Mouse (Mus musculus): ENCODE data around the gene Susd6. TPM values are rescaled to one million over a fixed set of nuclear protein-coding genes. Genes with fewer than 3 reads are reported as not detected.
A peak's percentile ranks its signal among the peaks of the same experiment; 100 is the strongest.

Susd6 gene
- polyA plus RNA-seq, 1 experiment from 2014 or later = 13.8 TPM

DNA sequence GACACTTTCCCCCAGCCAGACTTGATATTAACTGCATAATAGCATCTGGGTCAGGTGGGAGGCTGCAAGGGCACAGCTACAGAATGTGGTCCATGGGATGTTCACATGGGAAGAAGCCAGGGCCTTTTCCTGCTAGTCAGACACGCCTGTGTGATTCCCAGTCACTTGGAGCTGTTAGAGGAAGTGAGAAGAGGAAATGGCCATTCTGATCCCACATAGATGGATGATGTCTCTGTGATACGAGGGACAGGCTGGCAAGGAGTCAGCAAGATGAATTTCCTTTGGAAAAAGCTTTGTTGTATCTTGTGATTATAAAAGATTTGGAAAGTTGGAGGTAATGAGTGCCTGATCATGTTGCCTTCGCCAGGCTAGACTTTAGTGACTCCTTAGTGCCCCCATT lies 76.8 kb downstream of the Susd6 start:
- WGBS = 90% methylated on average over 3 of the region's 3 CpGs
- ATAC-seq = no peak
- H3K4me1 ChIP-seq = peaks cover 12% of the 10 kb centered on the region
- no peak overlapping the region for H3K4me3 ChIP-seq
- no peak overlapping the region for H3K4me2 ChIP-seq
- no peak overlapping the region for H3K27ac ChIP-seq
- H3K27me3 ChIP-seq = no peaks in the 10 kb centered on the region
- peaks cover 11% of the 10 kb centered on the region; the same call in 1 of the 2 replicates for H3K36me3 ChIP-seq (ENCODE audit: poor library complexity, severe bottlenecking)
- no peaks in the 10 kb centered on the region for H3K9me3 ChIP-seq (replicated peaks)
- H3K9ac ChIP-seq = no peak overlapping the region

GRCm38 (mm10) chr12:80868401-80868800 lies 78.1 kb downstream of the Susd6 start:
- no peaks in the 10 kb centered on the region for H3K9me3 ChIP-seq (replicated peaks)
- ATAC-seq = no peak
- H3K4me2 ChIP-seq = no peak overlapping the region
- peaks cover 3% of the 10 kb centered on the region; the same call in 1 of the 2 replicates for H3K4me1 ChIP-seq
- H3K4me3 ChIP-seq = no peak overlapping the region
- H3K27me3 ChIP-seq = no peaks in the 10 kb centered on the region
- H3K9ac ChIP-seq = no peak overlapping the region
- no peak overlapping the region for H3K27ac ChIP-seq
- WGBS = 88% methylated on average over 7 of the region's 7 CpGs
- peaks cover 18% of the 10 kb centered on the region; the same call in 1 of the 2 replicates for H3K36me3 ChIP-seq (ENCODE audit: poor library complexity, severe bottlenecking)

DNA sequence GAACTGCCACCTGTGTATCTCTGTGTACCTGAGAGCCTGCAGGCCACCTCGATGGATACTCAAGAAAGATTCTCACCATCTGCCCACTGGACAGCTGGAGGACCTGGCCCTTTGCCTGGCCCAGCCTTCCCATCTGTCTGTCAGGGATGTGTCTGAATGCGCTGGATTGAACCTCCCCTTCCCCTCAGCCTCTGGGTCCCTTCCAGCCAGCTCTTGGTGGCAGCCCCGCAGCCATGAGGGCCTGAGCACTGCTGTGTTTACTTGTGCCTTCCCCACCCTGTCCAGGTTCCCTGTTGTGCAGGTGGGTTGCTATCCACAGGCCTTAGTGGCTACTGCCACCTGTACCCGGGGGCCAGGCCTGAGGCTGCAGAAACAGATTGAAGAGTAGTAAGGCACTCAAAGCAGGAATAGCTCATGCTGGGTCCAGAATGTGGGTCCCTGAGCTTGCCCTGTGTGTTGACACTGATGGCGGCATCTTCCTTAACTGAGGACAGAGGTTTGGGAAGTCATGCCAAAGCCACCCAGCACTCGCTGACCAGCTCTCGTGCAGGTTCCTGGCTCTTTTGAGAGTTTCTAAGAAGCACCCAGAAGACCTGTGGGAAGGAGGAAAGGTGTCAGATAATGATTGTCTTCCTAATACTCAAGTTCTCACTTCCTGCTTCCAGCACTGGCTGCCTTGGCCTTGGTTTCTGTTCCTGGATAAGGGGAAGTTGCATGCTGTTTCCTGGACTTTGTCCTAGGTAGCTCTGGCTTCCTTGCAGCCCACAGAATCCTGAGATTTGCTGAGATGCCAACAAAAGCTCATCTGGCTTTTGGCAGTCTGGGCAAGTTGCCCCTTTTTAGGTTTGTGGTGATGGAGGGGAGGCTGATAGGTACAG lies 87.1 kb downstream of the Susd6 start:
- no peak overlapping the region for H3K9ac ChIP-seq
- peaks cover 13% of the 10 kb centered on the region for H3K4me1 ChIP-seq
- WGBS = 90% methylated on average over 7 of the region's 7 CpGs
- H3K4me3 ChIP-seq = no peak overlapping the region
- H3K36me3 ChIP-seq (ENCODE audit: poor library complexity, severe bottlenecking) = peaks cover 57% of the 10 kb centered on the region
- no peaks in the 10 kb centered on the region for H3K9me3 ChIP-seq (replicated peaks)
- no peaks in the 10 kb centered on the region for H3K27me3 ChIP-seq
- H3K4me2 ChIP-seq = no peak overlapping the region
- H3K27ac ChIP-seq = peak overlapping the region; percentile 28; the same call in 1 of the 2 replicates
- no peak for ATAC-seq

DNA sequence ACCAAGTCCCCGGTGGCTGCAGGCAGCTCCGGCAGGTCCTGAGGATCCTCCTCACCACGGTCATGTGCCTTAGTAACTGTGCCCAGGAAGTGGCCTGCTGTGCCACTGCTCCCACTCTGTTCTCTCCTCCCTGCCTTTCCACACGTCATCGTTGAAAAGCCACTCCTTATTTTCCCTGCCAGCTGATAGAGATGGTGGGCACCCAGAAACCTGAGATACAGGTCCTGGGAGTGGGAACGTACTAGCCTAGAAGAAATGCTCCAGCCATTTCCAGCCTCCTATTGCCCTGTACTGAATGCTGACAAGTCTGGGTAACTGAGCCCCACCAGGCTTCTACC lies 87.8 kb downstream of the Susd6 start:
- 88% methylated on average over 6 of the region's 6 CpGs for WGBS
- Histone ChIP-seq H3K4me1 (peaks cover 13% of the 10 kb centered on the region), H3K9ac (no peak overlapping the region), H3K4me3 (no peak overlapping the region), H3K9me3 (replicated peaks) (no peaks in the 10 kb centered on the region), H3K27ac (no peak overlapping the region), H3K36me3 (ENCODE audit: poor library complexity, severe bottlenecking) (peaks cover 52% of the 10 kb centered on the region), H3K27me3 (no peaks in the 10 kb centered on the region), H3K4me2 (no peak overlapping the region)
- ATAC-seq = no peak

GRCm38 (mm10) chr12:80878653-80879052 lies 88.3 kb downstream of the Susd6 start:
- H3K27me3 ChIP-seq = no peaks in the 10 kb centered on the region
- H3K9ac ChIP-seq = no peak overlapping the region
- no peak overlapping the region for H3K4me2 ChIP-seq
- 70% methylated on average over 3 of the region's 3 CpGs for WGBS
- H3K4me3 ChIP-seq = no peak overlapping the region
- H3K4me1 ChIP-seq = peaks cover 13% of the 10 kb centered on the region
- no peaks in the 10 kb centered on the region for H3K9me3 ChIP-seq (replicated peaks)
- H3K36me3 ChIP-seq (ENCODE audit: poor library complexity, severe bottlenecking) = peaks cover 52% of the 10 kb centered on the region
- ATAC-seq = no peak
- H3K27ac ChIP-seq = peak overlapping the region; percentile 19; the same call in 1 of the 2 replicates

- H3K9me3 ChIP-seq (replicated peaks) = no peaks in the 10 kb centered on the region
- H3K27ac ChIP-seq = no peak overlapping the region
- H3K4me1 ChIP-seq = peaks cover 13% of the 10 kb centered on the region
- no peak overlapping the region for H3K4me3 ChIP-seq
- ATAC-seq = no peak
- H3K4me2 ChIP-seq = no peak overlapping the region
- WGBS = 53% methylated on average over 4 of the region's 4 CpGs
- no peak overlapping the region for H3K9ac ChIP-seq
- no peaks in the 10 kb centered on the region for H3K27me3 ChIP-seq
- peaks cover 49% of the 10 kb centered on the region for H3K36me3 ChIP-seq (ENCODE audit: poor library complexity, severe bottlenecking)
Measured at GRCm38 (mm10) chr12:80879267-80879666, 89.0 kb downstream of the Susd6 start.

DNA sequence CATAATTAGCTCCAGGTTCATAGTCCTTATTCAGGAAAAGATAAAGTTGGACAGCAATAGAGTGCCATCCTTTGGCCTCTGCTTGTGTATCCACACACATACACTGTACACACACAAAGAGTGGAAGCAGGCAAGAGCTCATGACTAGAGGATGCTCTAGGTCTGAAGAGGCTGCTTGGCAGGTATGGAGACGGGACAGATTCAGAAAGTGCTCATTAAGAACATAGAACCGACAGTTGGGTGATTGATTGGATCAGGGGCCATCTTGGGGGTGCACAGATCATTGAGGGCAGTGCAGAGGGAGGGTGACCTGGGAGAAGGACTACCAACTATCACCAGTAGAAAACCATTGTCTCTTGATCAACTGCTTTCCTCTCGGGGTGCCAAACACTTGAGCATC lies 90.8 kb downstream of the Susd6 start:
- WGBS = 92% methylated on average over 3 of the region's 3 CpGs
- no peak overlapping the region for H3K27ac ChIP-seq
- H3K4me2 ChIP-seq = no peak overlapping the region
- ATAC-seq = no peak
- no peaks in the 10 kb centered on the region for H3K27me3 ChIP-seq
- peaks cover 38% of the 10 kb centered on the region for H3K36me3 ChIP-seq (ENCODE audit: poor library complexity, severe bottlenecking)
- no peak overlapping the region for H3K4me3 ChIP-seq
- no peak overlapping the region for H3K9ac ChIP-seq
- H3K9me3 ChIP-seq (replicated peaks) = no peaks in the 10 kb centered on the region
- peaks cover 13% of the 10 kb centered on the region for H3K4me1 ChIP-seq

GRCm38 (mm10) chr12:80883278-80883677 lies 93.0 kb downstream of the Susd6 start:
- H3K27ac ChIP-seq = no peak overlapping the region
- H3K27me3 ChIP-seq = no peaks in the 10 kb centered on the region
- 84% methylated on average over 3 of the region's 3 CpGs for WGBS
- peaks cover 7% of the 10 kb centered on the region for H3K4me1 ChIP-seq
- peaks cover 20% of the 10 kb centered on the region for H3K36me3 ChIP-seq (ENCODE audit: poor library complexity, severe bottlenecking)
- no peak overlapping the region for H3K4me2 ChIP-seq
- no peak for ATAC-seq
- H3K4me3 ChIP-seq = no peak overlapping the region
- H3K9ac ChIP-seq = no peak overlapping the region
- no peaks in the 10 kb centered on the region for H3K9me3 ChIP-seq (replicated peaks)

DNA sequence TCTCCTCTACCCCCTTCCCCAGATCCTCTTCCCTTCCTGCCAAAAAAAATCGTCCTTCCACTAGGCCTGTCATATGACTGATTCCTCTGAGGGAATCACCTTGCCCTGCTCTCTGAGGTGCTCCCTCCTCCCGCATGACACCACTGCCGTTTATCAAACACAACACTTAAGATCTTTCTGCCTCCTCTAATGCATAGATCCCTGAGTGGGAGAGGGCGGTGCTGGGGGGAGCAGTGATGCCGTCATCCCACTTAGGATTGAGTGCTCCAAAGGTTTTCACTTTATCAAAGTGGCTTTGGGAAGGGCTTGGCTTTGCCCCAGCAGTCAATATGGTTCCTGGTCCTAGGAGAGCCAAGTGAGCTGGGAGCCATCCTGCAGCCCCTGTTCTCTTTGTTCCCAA lies 93.6 kb downstream of the Susd6 start:
- no peak for ATAC-seq
- WGBS = 74% methylated on average over 5 of the region's 5 CpGs

GRCm38 (mm10) chr12:80885301-80886288 lies 95.3 kb downstream of the Susd6 start:
- H3K27ac ChIP-seq = no peak overlapping the region
- H3K27me3 ChIP-seq = no peaks in the 10 kb centered on the region
- WGBS = 66% methylated on average over 15 of the region's 15 CpGs
- ATAC-seq = no peak
- H3K9ac ChIP-seq = no peak overlapping the region
- H3K9me3 ChIP-seq (replicated peaks) = peaks cover 4% of the 10 kb centered on the region; the same call in 1 of the 2 replicates
- no peak overlapping the region for H3K4me2 ChIP-seq
- no peaks in the 10 kb centered on the region for H3K4me1 ChIP-seq
- peaks cover 8% of the 10 kb centered on the region for H3K36me3 ChIP-seq (ENCODE audit: poor library complexity, severe bottlenecking)
- no peak overlapping the region for H3K4me3 ChIP-seq

More for the DNA sequence above, 93.6 kb downstream of the Susd6 start:
- H3K27ac ChIP-seq = no peak overlapping the region
- H3K9me3 ChIP-seq (replicated peaks) = no peaks in the 10 kb centered on the region
- no peaks in the 10 kb centered on the region for H3K27me3 ChIP-seq
- no peak overlapping the region for H3K9ac ChIP-seq
- peaks cover 14% of the 10 kb centered on the region for H3K36me3 ChIP-seq (ENCODE audit: poor library complexity, severe bottlenecking)
- peaks cover 3% of the 10 kb centered on the region for H3K4me1 ChIP-seq
- H3K4me2 ChIP-seq = no peak overlapping the region
- H3K4me3 ChIP-seq = no peak overlapping the region

DNA sequence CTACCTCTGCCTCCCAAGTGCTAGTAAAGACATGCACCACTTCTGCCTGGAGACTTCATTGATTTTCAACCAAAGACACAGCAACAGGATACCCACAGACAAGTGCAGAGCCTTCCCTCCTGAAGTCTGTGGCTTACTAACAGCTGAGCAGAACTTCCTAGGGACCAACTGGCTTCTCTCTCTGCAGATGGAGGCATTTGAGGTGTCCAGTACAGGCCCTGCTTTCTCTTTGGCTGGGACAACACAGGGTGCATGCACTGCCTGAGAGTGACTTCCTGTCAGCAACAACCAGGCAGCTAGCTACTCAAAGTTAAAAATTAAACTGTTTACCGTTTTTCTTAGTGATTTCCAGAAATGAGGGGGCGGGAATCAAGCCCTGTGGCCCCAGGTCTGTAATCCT lies 96.7 kb downstream of the Susd6 start:
- 93% methylated on average over 2 of the region's 2 CpGs for WGBS
- H3K36me3 ChIP-seq (ENCODE audit: poor library complexity, severe bottlenecking) = no peaks in the 10 kb centered on the region

DNA sequence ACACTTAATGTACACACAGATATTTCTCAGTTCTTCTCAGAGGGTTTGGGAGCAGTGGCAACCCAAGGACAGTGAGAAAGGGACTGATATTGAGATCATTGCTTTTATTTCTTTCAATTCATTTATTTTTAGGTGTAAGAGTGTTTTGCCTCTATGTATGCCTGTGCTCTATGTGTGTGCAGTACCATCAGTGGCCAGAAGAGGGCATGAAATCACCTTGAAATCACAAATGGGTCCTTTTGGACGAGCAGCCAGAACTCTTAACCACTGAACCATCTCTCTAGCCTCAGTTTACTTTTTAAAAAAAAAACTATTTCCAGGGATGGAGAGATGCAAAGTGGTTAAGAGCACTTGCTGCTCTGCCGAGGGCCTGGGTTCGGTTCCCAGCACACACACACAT lies 99.0 kb downstream of the Susd6 start:
- H3K4me3 ChIP-seq = no peak overlapping the region
- no peaks in the 10 kb centered on the region for H3K36me3 ChIP-seq (ENCODE audit: poor library complexity, severe bottlenecking)
- H3K27ac ChIP-seq = no peak overlapping the region
- H3K4me2 ChIP-seq = no peak overlapping the region
- ATAC-seq = no peak
- H3K9ac ChIP-seq = no peak overlapping the region
- no peaks in the 10 kb centered on the region for H3K4me1 ChIP-seq
- H3K9me3 ChIP-seq (replicated peaks) = peaks cover 4% of the 10 kb centered on the region; the same call in 1 of the 2 replicates
- 91% methylated on average over 3 of the region's 3 CpGs for WGBS
- no peaks in the 10 kb centered on the region for H3K27me3 ChIP-seq

More for the DNA sequence above, 96.7 kb downstream of the Susd6 start:
- H3K4me3 ChIP-seq = no peak overlapping the region
- no peak overlapping the region for H3K9ac ChIP-seq
- H3K27me3 ChIP-seq = no peaks in the 10 kb centered on the region
- no peak for ATAC-seq
- H3K27ac ChIP-seq = no peak overlapping the region
- peaks cover 4% of the 10 kb centered on the region; the same call in 1 of the 2 replicates for H3K9me3 ChIP-seq (replicated peaks)
- no peaks in the 10 kb centered on the region for H3K4me1 ChIP-seq
- no peak overlapping the region for H3K4me2 ChIP-seq
